Mouse (Mus musculus): Measurements from ENCODE around the gene Tceanc2. TPM values are rescaled to one million over a fixed set of nuclear protein-coding genes. Genes with fewer than 3 reads are reported as not detected.

The Tceanc2 gene
- total and polyA plus RNA-seq, 3 experiments: 1.9 to 9.4 TPM; not detected in 1

GRCm38 (mm10) chr4:107196454-107196853, 17.5 kb upstream of the Tceanc2 start:
- Histone ChIP-seq H3K4me1 (ENCODE audit: control insufficient read depth in 1 of 2, insufficient read depth in 2 of 2, low read length in 2 of 2) (no peaks in the 10 kb centered on the region), H3K27ac (ENCODE audit: control insufficient read depth, low read depth, low read length) (no peak overlapping the region), H3K36me3 (ENCODE audit: control insufficient read depth in 1 of 2, insufficient read depth in 2 of 2, low read length in 2 of 2) (peaks cover 0 to 48% of the 10 kb centered on the region in 2 experiments; a peak in 3 of 4 replicates), H3K9me3 (replicated peaks; ENCODE audit: insufficient read depth, low read length) (no peaks in the 10 kb centered on the region), H3K79me2 (ENCODE audit: control insufficient read depth, insufficient read depth, low read length, poor library complexity) (no peaks in the 10 kb centered on the region), H3K27me3 (ENCODE audit: control insufficient read depth in 1 of 2, insufficient read depth in 2 of 2, low read length in 2 of 2) (no peaks in the 10 kb centered on the region), H3K9ac (ENCODE audit: control insufficient read depth, low read depth, low read length, poor library complexity, severe bottlenecking) (no peak overlapping the region), H3K4me3 (ENCODE audit: control insufficient read depth in 1 of 2, insufficient read depth in 1 of 2, low read depth in 2 of 2, low read length in 2 of 2) (no peak overlapping the region)
- TF ChIP-seq MXI1 (IDR thresholded peaks at IDR 0.05; ENCODE audit: low read depth, low read length): no peak
- no peak for DNase-seq (ENCODE audit: low read depth, low spot score)

GRCm38 (mm10) chr4:107193841-107194240, 14.9 kb upstream of the Tceanc2 start:
- Histone ChIP-seq H3K27me3 (ENCODE audit: control insufficient read depth in 1 of 2, insufficient read depth in 2 of 2, low read length in 2 of 2) (no peaks in the 10 kb centered on the region), H3K36me3 (ENCODE audit: control insufficient read depth in 1 of 2, insufficient read depth in 2 of 2, low read length in 2 of 2) (peaks cover 0 to 52% of the 10 kb centered on the region in 2 experiments; a peak in 3 of 4 replicates), H3K4me1 (ENCODE audit: control insufficient read depth in 1 of 2, insufficient read depth in 2 of 2, low read length in 2 of 2) (no peaks in the 10 kb centered on the region), H3K9me3 (replicated peaks; ENCODE audit: insufficient read depth, low read length) (no peaks in the 10 kb centered on the region), H3K4me3 (ENCODE audit: control insufficient read depth in 1 of 2, insufficient read depth in 1 of 2, low read depth in 2 of 2, low read length in 2 of 2) (no peak overlapping the region), H3K27ac (ENCODE audit: control insufficient read depth, low read depth, low read length) (no peak overlapping the region), H3K79me2 (ENCODE audit: control insufficient read depth, insufficient read depth, low read length, poor library complexity) (no peaks in the 10 kb centered on the region), H3K9ac (ENCODE audit: control insufficient read depth, low read depth, low read length, poor library complexity, severe bottlenecking) (no peak overlapping the region)
- no peak for DNase-seq (ENCODE audit: low read depth, low spot score)
- TF ChIP-seq ZKSCAN1 (IDR thresholded peaks at IDR 0.05; ENCODE audit: low read depth, low read length) (peak; percentile 79), TBP (IDR thresholded peaks at IDR 0.05; ENCODE audit: low read depth, low read length) (no peak)

GRCm38 (mm10) chr4:107185703-107186102, 6.8 kb upstream of the Tceanc2 start:
- Histone ChIP-seq H3K4me1 (ENCODE audit: control insufficient read depth in 1 of 2, insufficient read depth in 2 of 2, low read length in 2 of 2) (peaks cover 2 to 12% of the 10 kb centered on the region in 2 experiments), H3K9ac (ENCODE audit: control insufficient read depth, low read depth, low read length, poor library complexity, severe bottlenecking) (no peak overlapping the region), H3K27me3 (ENCODE audit: control insufficient read depth in 1 of 2, insufficient read depth in 2 of 2, low read length in 2 of 2) (no peaks in the 10 kb centered on the region), H3K9me3 (replicated peaks; ENCODE audit: insufficient read depth, low read length) (no peaks in the 10 kb centered on the region), H3K27ac (ENCODE audit: control insufficient read depth, low read depth, low read length) (no peak overlapping the region), H3K4me3 (ENCODE audit: control insufficient read depth in 1 of 2, insufficient read depth in 1 of 2, low read depth in 2 of 2, low read length in 2 of 2) (no peak overlapping the region), H3K79me2 (ENCODE audit: control insufficient read depth, insufficient read depth, low read length, poor library complexity) (peaks cover 20% of the 10 kb centered on the region), H3K36me3 (ENCODE audit: control insufficient read depth in 1 of 2, insufficient read depth in 2 of 2, low read length in 2 of 2) (peaks cover 14 to 41% of the 10 kb centered on the region in 2 experiments)
- no peak for TF ChIP-seq MXI1 (IDR thresholded peaks at IDR 0.05; ENCODE audit: low read depth, low read length)
- TF ChIP-seq ZKSCAN1 (IDR thresholded peaks at IDR 0.05; ENCODE audit: low read depth, low read length): no peak
- DNase-seq (ENCODE audit: low read depth, low spot score): no peak

GRCm38 (mm10) chr4:107183203-107183602, 4.3 kb upstream of the Tceanc2 start:
- Histone ChIP-seq H3K9me3 (replicated peaks; ENCODE audit: insufficient read depth, low read length) (no peaks in the 10 kb centered on the region), H3K79me2 (ENCODE audit: control insufficient read depth, insufficient read depth, low read length, poor library complexity) (peaks cover 41% of the 10 kb centered on the region), H3K4me1 (ENCODE audit: control insufficient read depth in 1 of 2, insufficient read depth in 2 of 2, low read length in 2 of 2) (peaks cover 11 to 12% of the 10 kb centered on the region in 2 experiments), H3K27ac (ENCODE audit: control insufficient read depth, low read depth, low read length) (no peak overlapping the region), H3K9ac (ENCODE audit: control insufficient read depth, low read depth, low read length, poor library complexity, severe bottlenecking) (no peak overlapping the region), H3K27me3 (ENCODE audit: control insufficient read depth in 1 of 2, insufficient read depth in 2 of 2, low read length in 2 of 2) (no peaks in the 10 kb centered on the region), H3K4me3 (ENCODE audit: control insufficient read depth in 1 of 2, insufficient read depth in 1 of 2, low read depth in 2 of 2, low read length in 2 of 2) (no peak overlapping the region), H3K36me3 (ENCODE audit: control insufficient read depth in 1 of 2, insufficient read depth in 2 of 2, low read length in 2 of 2) (peaks cover 24% of the 10 kb centered on the region in 2 experiments)
- no peak for TF ChIP-seq TBP (IDR thresholded peaks at IDR 0.05; ENCODE audit: low read depth, low read length)
- no peak for TF ChIP-seq MAFK (IDR thresholded peaks at IDR 0.05; ENCODE audit: borderline replicate concordance, low read depth, low read length)
- no peak for TF ChIP-seq POLR2AphosphoS2 (IDR thresholded peaks at IDR 0.05; ENCODE audit: low read length)
- TF ChIP-seq GABPA (IDR thresholded peaks at IDR 0.05; ENCODE audit: low read depth, low read length): no peak
- TF ChIP-seq ETS1 (IDR thresholded peaks at IDR 0.05; ENCODE audit: low read depth, low read length): no peak
- TF ChIP-seq CHD1 (IDR thresholded peaks at IDR 0.05; ENCODE audit: low read depth, low read length): no peak
- no peak for TF ChIP-seq ELF1 (IDR thresholded peaks at IDR 0.05; ENCODE audit: low read depth, low read length)
- TF ChIP-seq BHLHE40 (IDR thresholded peaks at IDR 0.05; ENCODE audit: borderline replicate concordance, low read depth, low read length): no peak
- no peak for TF ChIP-seq ZKSCAN1 (IDR thresholded peaks at IDR 0.05; ENCODE audit: low read depth, low read length)
- no peak for TF ChIP-seq RCOR1 (IDR thresholded peaks at IDR 0.05; ENCODE audit: low read depth, low read length)
- no peak for TF ChIP-seq POLR2AphosphoS5 (IDR thresholded peaks at IDR 0.05; ENCODE audit: borderline replicate concordance, low read depth, low read length)
- TF ChIP-seq NELFE (IDR thresholded peaks at IDR 0.05; ENCODE audit: low read depth, low read length): no peak
- no peak for TF ChIP-seq ZMIZ1 (IDR thresholded peaks at IDR 0.05; ENCODE audit: low read depth, low read length)
- TF ChIP-seq MEF2A (IDR thresholded peaks at IDR 0.05; ENCODE audit: extremely low read depth, insufficient replicate concordance, low read depth, low read length, poor library complexity, severe bottlenecking): no peak
- TF ChIP-seq MYC (IDR thresholded peaks at IDR 0.05; ENCODE audit: low read depth, low read length): no peak
- TF ChIP-seq CHD2 (IDR thresholded peaks at IDR 0.05; ENCODE audit: low read length): no peak
- no peak for TF ChIP-seq MXI1 (IDR thresholded peaks at IDR 0.05; ENCODE audit: low read depth, low read length)
- no peak for TF ChIP-seq UBTF (IDR thresholded peaks at IDR 0.05; ENCODE audit: borderline replicate concordance, insufficient read depth, low read depth, low read length)
- no peak for DNase-seq (ENCODE audit: low read depth, low spot score)

Measured in MEL (cell line).